Mouse (Mus musculus) brain, embryonic 14.5 days (tissue): ENCODE measurements at regions not wholly inside any gene's neighbourhood (a gene's known extent, or its start where the extent isn't known, plus 50 kb on each side); places are given as distances from the start of the nearest gene placed in this dataset.

Source experiments
- CTCF ChIP-seq: fragments of 200-500 bp; IDR thresholded peaks from 2 replicates; pipeline ENCODE4 v1.5.1; 2012; ENCODE audit warnings: inconsistent platforms, mild to moderate bottlenecking, moderate library complexity, borderline replicate concordance; ENCODE audit not compliant: insufficient read depth, insufficient read length; ENCODE audit errors: extremely low read depth
- POLR2A ChIP-seq: fragments of 200-500 bp; IDR thresholded peaks from 2 replicates; pipeline ENCODE4 v1.6.1; 2012; ENCODE audit warnings: mild to moderate bottlenecking, inconsistent platforms, borderline replicate concordance; ENCODE audit not compliant: poor library complexity, insufficient read depth, insufficient read length, severe bottlenecking; ENCODE audit errors: extremely low read depth

GRCm38 (mm10) chr5:52040427-52041312 is 149.6 kb downstream of the Dhx15 start:
- no peak for TF ChIP-seq CTCF
- TF ChIP-seq POLR2A: no peak
